Mouse (Mus musculus) kidney, postnatal 25 days (tissue): ENCODE measurements around the gene Cradd.

Experiments used
- DNase-seq, 2 experiments: peaks; one replicate each; pipeline ENCODE4 v3.0.0; 2021; ENCODE audit warnings: mixed read lengths in 2 of 2

The Cradd gene

GRCm38 (mm10) chr10:95332596-95332995, 8.7 kb upstream of the Cradd start:
- no peak for DNase-seq

- no peak for DNase-seq
Measured at GRCm38 (mm10) chr10:95330375-95331363, 6.7 kb upstream of the Cradd start.

GRCm38 (mm10) chr10:95329884-95330283, 6.0 kb upstream of the Cradd start:
- no peak for DNase-seq

GRCm38 (mm10) chr10:95324278-95324631, 322 bp upstream of the Cradd start:
- DNase-seq = no peak

GRCm38 (mm10) chr10:95322076-95323070, 1.6 kb downstream of the Cradd start:
- DNase-seq = peak; percentile 52 to 74

- DNase-seq = no peak
Measured at GRCm38 (mm10) chr10:95319001-95319400, 4.9 kb downstream of the Cradd start.

GRCm38 (mm10) chr10:95318392-95318708, 5.6 kb downstream of the Cradd start:
- DNase-seq = no peak

- peak in 1 of 2 experiments; percentile 49 for DNase-seq
Measured at GRCm38 (mm10) chr10:95317581-95318391, 6.1 kb downstream of the Cradd start.

- no peak for DNase-seq
Measured at GRCm38 (mm10) chr10:95317091-95317490, 6.8 kb downstream of the Cradd start.

- no peak for DNase-seq
Measured at GRCm38 (mm10) chr10:95316675-95317074, 7.3 kb downstream of the Cradd start.

- DNase-seq = no peak
Measured at GRCm38 (mm10) chr10:95315801-95316474, 8.0 kb downstream of the Cradd start.

- no peak for DNase-seq
Measured at GRCm38 (mm10) chr10:95315321-95315720, 8.6 kb downstream of the Cradd start.

- DNase-seq = no peak
Measured at GRCm38 (mm10) chr10:95314019-95314418, 9.9 kb downstream of the Cradd start.

GRCm38 (mm10) chr10:95313524-95313923, 10.4 kb downstream of the Cradd start:
- DNase-seq = no peak

GRCm38 (mm10) chr10:95310688-95311441, 13.1 kb downstream of the Cradd start:
- no peak for DNase-seq

- no peak for DNase-seq
Measured at GRCm38 (mm10) chr10:95309412-95310322, 14.3 kb downstream of the Cradd start.

GRCm38 (mm10) chr10:95308991-95309390, 14.9 kb downstream of the Cradd start:
- no peak for DNase-seq

GRCm38 (mm10) chr10:95307916-95308315, 16.0 kb downstream of the Cradd start:
- no peak for DNase-seq

- DNase-seq = peak in 1 of 2 experiments; percentile 64
Measured at GRCm38 (mm10) chr10:95306824-95307552, 16.9 kb downstream of the Cradd start.
